ENCODE assay signal across 11 mouse cellular contexts in the genomic region with DNA sequence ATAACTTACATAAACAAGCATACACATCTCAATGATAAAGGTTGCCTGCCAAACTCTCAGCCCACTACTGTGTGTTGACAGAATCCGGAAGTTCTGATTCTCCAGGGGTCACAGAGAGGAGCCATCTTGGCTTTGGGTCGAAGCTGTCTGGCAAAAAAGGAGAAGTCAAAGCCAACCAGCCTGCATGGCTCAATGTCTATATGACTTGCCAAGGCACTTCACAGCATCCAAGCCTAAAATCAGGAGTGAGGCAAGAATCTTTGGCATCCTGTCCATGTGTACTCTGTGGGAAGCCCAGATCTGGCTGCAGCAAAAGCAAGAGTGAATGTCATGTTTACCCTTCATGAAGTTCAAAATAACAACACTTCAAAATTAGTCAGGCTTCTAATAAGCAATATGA.
DNase-seq lines count a peak whose midpoint lies in the region.
"Had no signal": no experiment of that assay in that cellular context is flagged by ENCODE, and none has a peak within 500 bp of the region (broad histone marks: within the 10 kb centered on the region; RNA-seq: fewer than 3 reads in every experiment).

No protein-coding gene starts in this region.

- intact Hi-C loops in heart, postnatal 36 days (cut with DNase I) = no loop called here

- peak; percentile 8 for DNase-seq in adrenal gland, postnatal 14 days
- no peak for DNase-seq in adrenal gland, postnatal 4 days (ENCODE audit: low spot score in 2 of 2)
- DNase-seq in ovary, postnatal 14 days (ENCODE audit: low spot score) = peak; percentile 7
- no peak for DNase-seq in ovary, adult 18-20 months (ENCODE audit: low spot score)
- peak; percentile 3 to 16 for DNase-seq in heart, postnatal 36 days
- peak; percentile 26 to 55 for DNase-seq in lung, postnatal 4 days
- no peak for DNase-seq in right cerebral cortex, postnatal 25 days
- DNase-seq in frontal cortex, postnatal 10 days (ENCODE audit: low spot score in 2 of 2) = no peak
- DNase-seq: gastrocnemius, postnatal 36 days; kidney, adult 9 months; liver, postnatal 0 days had no signal

Comparison
In these comparisons a context has a peak if more than half of its experiments do, and no peak if none do; other contexts are left out.
1. DNase-seq: peak in adrenal gland, postnatal 14 days (single experiment), ovary, postnatal 14 days (single experiment), heart, postnatal 36 days (2 of 2) and lung, postnatal 4 days (2 of 2); none in adrenal gland, postnatal 4 days (0 of 2), ovary, adult 18-20 months (single experiment), right cerebral cortex, postnatal 25 days (single experiment) and frontal cortex, postnatal 10 days (0 of 2).